Mouse (Mus musculus): ENCODE results near the gene Abi3. TPM values are rescaled to one million over a fixed set of nuclear protein-coding genes. Genes with fewer than 3 reads are reported as not detected.
A peak's percentile ranks its signal among the peaks of the same experiment; 100 is the strongest.

Gene Abi3
- total and polyA plus RNA-seq, 3 experiments: 24.4 to 74.5 (median 31.4) TPM

DNA sequence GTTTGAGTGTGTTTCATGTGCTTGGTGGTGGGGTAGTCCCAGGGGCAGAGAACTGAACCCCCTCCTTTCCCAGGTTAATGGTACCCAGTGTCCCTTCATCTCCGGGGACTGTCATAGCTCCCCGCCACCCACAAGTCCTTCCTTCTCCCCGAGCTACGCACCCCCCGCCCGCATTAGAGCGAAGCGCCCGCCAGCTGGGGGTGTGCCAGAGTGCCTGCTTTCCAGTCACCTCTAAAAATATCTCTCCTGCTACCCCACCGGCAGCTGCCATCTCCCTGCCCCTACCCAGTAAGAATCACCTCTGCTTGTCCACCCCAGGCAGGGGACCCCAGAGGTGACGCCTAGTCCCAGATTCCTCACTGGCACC, 17.4 kb downstream of the Abi3 start:
- peaks cover 0 to 11% of the 10 kb centered on the region in 2 experiments for H3K36me3 ChIP-seq (replicated peaks in 1 of 2; ENCODE audit: control insufficient read depth in 1 of 2, insufficient read depth in 1 of 2, low read length in 1 of 2)
- H3K4me2 ChIP-seq (ENCODE audit: insufficient read depth, low read depth, poor library complexity, severe bottlenecking): peak overlapping the region; percentile 72
- TF ChIP-seq CHD2 (IDR thresholded peaks at IDR 0.05; ENCODE audit: low read length) (0 out of 2 replicates have a peak, but pooled peaks have one; percentile 6), POLR2AphosphoS2 (IDR thresholded peaks at IDR 0.05; ENCODE audit: low read depth, low read length) (0 out of 2 replicates have a peak, but pooled peaks have one; percentile 27), UBTF (IDR thresholded peaks at IDR 0.05; ENCODE audit: low read depth, low read length) (no peak), USF1 (IDR thresholded peaks at IDR 0.05; ENCODE audit: low read depth, low read length) (no peak), MYC (IDR thresholded peaks at IDR 0.05; ENCODE audit: low read depth, low read length) (no peak)
- H3K9me3 ChIP-seq (replicated peaks; ENCODE audit: low read length): peaks cover 8% of the 10 kb centered on the region
- H3K4me1 ChIP-seq (ENCODE audit: control insufficient read depth in 1 of 2, insufficient read depth in 2 of 2): peaks cover 0 to 37% of the 10 kb centered on the region in 2 experiments; a peak in 3 of 4 replicates
- in situ Hi-C loops (cut with MboI; ENCODE audit: low pct_ligation_motif_present, low pct_unique_long_range_greater_than_20kb, low sequenced_read_pairs): loop anchor here (10.0 kb wide), 1 partner anchor 120 kb away; no protein-coding TSS in a partner anchor
- H3K27ac ChIP-seq (ENCODE audit: insufficient read depth, low read depth): no peak overlapping the region
- no peak for DNase-seq (ENCODE audit: extremely low read depth)
- peaks cover 54% of the 10 kb centered on the region for H3K27me3 ChIP-seq (replicated peaks)
- no peaks in the 10 kb centered on the region for H3K79me2 ChIP-seq (replicated peaks; ENCODE audit: control insufficient read depth, extremely low read depth, insufficient read depth, poor library complexity, severe bottlenecking)
- H3K9ac ChIP-seq (ENCODE audit: insufficient read depth, low read depth): peak overlapping the region; percentile 31; the same call in 1 of the 2 replicates
- dilution Hi-C loops (cut with MboI; ENCODE audit: extremely low pct_ligation_motif_present, extremely low pct_unique_long_range_greater_than_20kb, low sequenced_read_pairs): no loop called here
- peak overlapping the region in 2 of 3 experiments; percentile 41 to 54 for H3K4me3 ChIP-seq (replicated peaks in 1 of 3; ENCODE audit: low read depth in 2 of 3, low read length in 2 of 3, poor library complexity in 1 of 3)

DNA sequence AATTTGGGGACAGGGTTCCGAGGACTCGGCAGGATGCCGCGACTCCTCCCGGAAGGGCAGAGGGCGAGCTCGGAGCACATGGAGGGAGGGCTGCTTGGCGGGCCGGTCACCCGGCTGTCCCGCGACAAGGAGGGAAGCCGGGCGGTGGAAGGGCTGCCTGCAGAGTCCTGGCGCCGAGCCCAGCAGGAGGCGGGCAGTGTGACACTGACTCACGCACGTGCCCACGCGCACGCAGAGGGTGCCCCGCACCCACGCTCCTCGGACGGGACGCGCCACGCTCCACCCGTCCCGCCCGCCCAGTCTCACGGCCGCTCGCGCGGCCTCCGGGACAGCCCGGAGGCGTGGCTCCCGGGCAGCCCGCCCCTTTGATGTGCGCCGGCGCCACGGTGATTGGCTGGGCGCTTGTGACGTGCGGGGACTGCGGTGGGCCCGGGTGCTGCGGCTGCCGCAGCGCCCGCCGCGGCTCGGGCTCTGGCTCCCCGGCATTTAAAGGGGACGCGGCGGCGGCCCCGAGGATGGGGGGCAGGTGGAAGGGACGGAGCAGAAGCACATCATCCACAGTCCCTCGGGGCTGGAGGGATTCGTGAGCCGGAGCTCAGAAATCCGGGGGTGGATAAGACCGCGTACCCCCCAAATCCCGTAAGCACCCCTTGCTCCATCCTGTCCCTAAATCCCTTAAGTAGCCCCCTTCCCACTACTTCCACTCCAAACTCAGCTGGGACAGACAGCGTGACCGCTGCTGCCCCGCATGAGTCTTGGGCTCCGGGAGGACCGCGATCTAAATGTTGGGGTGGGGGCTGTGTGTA, 18.0 kb downstream of the Abi3 start, which contains the start of gene Phospho1:
Gene Phospho1, plus strand, starts transcription at position 429 of the 806 bp plus-strand sequence.
- no peak within 1 kb of the TSS for H3K27ac ChIP-seq (ENCODE audit: insufficient read depth, low read depth)
- dilution Hi-C loops (cut with MboI; ENCODE audit: extremely low pct_ligation_motif_present, extremely low pct_unique_long_range_greater_than_20kb, low sequenced_read_pairs): no loop called here
- TF ChIP-seq E2F4 (IDR thresholded peaks at IDR 0.05; ENCODE audit: insufficient replicate concordance, low read depth, low read length) (no peak), MXI1 (IDR thresholded peaks at IDR 0.05; ENCODE audit: low read depth, low read length) (no peak), UBTF (IDR thresholded peaks at IDR 0.05; ENCODE audit: low read depth, low read length) (0 out of 2 replicates have a peak, but pooled peaks have one; percentile 57), JUN (IDR thresholded peaks at IDR 0.05; ENCODE audit: insufficient read depth, low read depth, low read length) (no peak), MAZ (IDR thresholded peaks at IDR 0.05; ENCODE audit: low read depth, low read length) (no peak), MAFK (IDR thresholded peaks at IDR 0.05; ENCODE audit: insufficient replicate concordance, low read length) (no peak), MYC (IDR thresholded peaks at IDR 0.05; ENCODE audit: low read depth, low read length) (peak; percentile 84; the same call in 1 of the 2 replicates), BHLHE40 (IDR thresholded peaks at IDR 0.05; ENCODE audit: low read depth, low read length) (peak; percentile 91), ZC3H11A (IDR thresholded peaks at IDR 0.05; ENCODE audit: low read depth, low read length) (no peak), TBP (conservative IDR thresholded peaks at IDR 0.05; ENCODE audit: low read depth, low read length) (0 out of 2 replicates have a peak, but pooled peaks have one; percentile 43), CTCF (conservative IDR thresholded peaks at IDR 0.05 in 1 of 2, IDR thresholded peaks at IDR 0.05 in 1 of 2; ENCODE audit: low read depth in 2 of 2, low read length in 2 of 2) (no peak), CHD1 (IDR thresholded peaks at IDR 0.05; ENCODE audit: low read depth, low read length) (no peak), GABPA (IDR thresholded peaks at IDR 0.05; ENCODE audit: insufficient replicate concordance, low read depth, low read length) (no peak), USF1 (IDR thresholded peaks at IDR 0.05; ENCODE audit: low read depth, low read length) (no peak), ETS1 (conservative IDR thresholded peaks at IDR 0.05; ENCODE audit: low read depth, low read length) (no peak), SIN3A (IDR thresholded peaks at IDR 0.05; ENCODE audit: low read length) (no peak), HCFC1 (IDR thresholded peaks at IDR 0.05; ENCODE audit: low read depth, low read length) (no peak), KAT2A (IDR thresholded peaks at IDR 0.05; ENCODE audit: insufficient replicate concordance, low read length) (no peak), MEF2A (IDR thresholded peaks at IDR 0.05; ENCODE audit: borderline replicate concordance, low read depth, low read length) (no peak), EP300 (IDR thresholded peaks at IDR 0.05; ENCODE audit: low read length) (no peak), USF2 (conservative IDR thresholded peaks at IDR 0.05; ENCODE audit: low read depth, low read length) (no peak), SMC3 (IDR thresholded peaks at IDR 0.05; ENCODE audit: low read depth, low read length) (no peak), MAX (IDR thresholded peaks at IDR 0.05; ENCODE audit: low read length) (peak; percentile 77), POLR2AphosphoS2 (IDR thresholded peaks at IDR 0.05; ENCODE audit: low read depth, low read length) (no peak; the same call in 1 of the 2 replicates), NRF1 (IDR thresholded peaks at IDR 0.05; ENCODE audit: low read depth, low read length) (peak; percentile 50), NELFE (IDR thresholded peaks at IDR 0.05; ENCODE audit: low read depth, low read length) (peak; percentile 64; the same call in 1 of the 2 replicates), IRF4 (IDR thresholded peaks at IDR 0.05; ENCODE audit: low read depth, low read length) (no peak), JUND (conservative IDR thresholded peaks at IDR 0.05; ENCODE audit: low read depth, low read length) (no peak)

More for the DNA sequence above, 18.0 kb downstream of the Abi3 start, which contains the start of gene Phospho1:
- Histone ChIP-seq H3K9me3 (replicated peaks; ENCODE audit: low read length) (peaks cover 8% of the 10 kb centered on the region), H3K4me3 (replicated peaks in 1 of 3; ENCODE audit: low read depth in 2 of 3, low read length in 2 of 3, poor library complexity in 1 of 3) (peak within 1 kb of the TSS; percentile 49 to 71 (median 54)), H3K79me2 (replicated peaks; ENCODE audit: control insufficient read depth, extremely low read depth, insufficient read depth, poor library complexity, severe bottlenecking) (no peaks in the 10 kb centered on the region), H3K4me2 (ENCODE audit: insufficient read depth, low read depth, poor library complexity, severe bottlenecking) (peak within 1 kb of the TSS; percentile 72), H3K9ac (ENCODE audit: insufficient read depth, low read depth) (peak within 1 kb of the TSS; percentile 51), H3K27me3 (replicated peaks) (peaks cover 56% of the 10 kb centered on the region), H3K36me3 (replicated peaks in 1 of 2; ENCODE audit: control insufficient read depth in 1 of 2, insufficient read depth in 1 of 2, low read length in 1 of 2) (peaks cover 0 to 5% of the 10 kb centered on the region in 2 experiments), H3K4me1 (ENCODE audit: control insufficient read depth in 1 of 2, insufficient read depth in 2 of 2) (peaks cover 0 to 36% of the 10 kb centered on the region in 2 experiments; a peak in 3 of 4 replicates)
- DNase-seq (ENCODE audit: extremely low read depth): peak; percentile 77
- in situ Hi-C loops (cut with MboI; ENCODE audit: low pct_ligation_motif_present, low pct_unique_long_range_greater_than_20kb, low sequenced_read_pairs): loop anchor here (10.0 kb wide), 1 partner anchor 121 kb away; no protein-coding TSS in a partner anchor

Data from CH12.LX (cell line).